Mouse (Mus musculus): ENCODE results near the gene Thsd7a. TPM values are rescaled to one million over a fixed set of nuclear protein-coding genes. Genes with fewer than 3 reads are reported as not detected.

Gene Thsd7a
- polyA plus RNA-seq, 2 experiments: 0.08 to 0.41 TPM

DNA sequence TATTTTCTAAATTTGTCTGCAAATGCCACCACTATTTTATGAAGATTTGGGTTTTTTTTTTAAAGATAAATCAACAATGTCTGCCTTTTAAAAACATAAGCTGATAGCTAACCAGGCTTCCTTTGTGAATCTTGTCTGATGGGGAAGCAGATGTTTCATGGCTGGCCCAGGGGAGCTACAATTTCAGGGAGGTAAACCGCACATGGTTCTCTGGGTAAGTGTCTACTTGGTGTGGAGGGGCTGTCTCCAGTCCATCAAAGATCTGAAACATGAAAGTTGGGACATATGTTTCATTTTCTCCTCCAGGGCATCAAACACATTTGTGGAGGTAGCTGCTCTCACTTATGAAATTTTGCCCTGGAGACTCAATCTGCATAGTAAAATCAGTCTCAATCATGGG, 55.5 kb downstream of the Thsd7a start:
- no peak for ATAC-seq (ENCODE audit: insufficient read depth)

GRCm38 (mm10) chr6:12693239-12693638, 56.0 kb downstream of the Thsd7a start:
- 58% methylated on average over 3 of the region's 3 CpGs for WGBS (ENCODE audit: insufficient replicate concordance)
- no peaks in the 10 kb centered on the region for H3K27me3 ChIP-seq (ENCODE audit: control insufficient read depth, insufficient read depth, low read length)
- no peak overlapping the region for H3K27ac ChIP-seq
- no peaks in the 10 kb centered on the region for H3K9me3 ChIP-seq (ENCODE audit: control insufficient read depth, low read length)
- TF ChIP-seq CTCF (IDR thresholded peaks at IDR 0.05; ENCODE audit: low read depth) (no peak), EP300 (IDR thresholded peaks at IDR 0.05; ENCODE audit: low read depth) (no peak)
- H3K36me3 ChIP-seq (replicated peaks; ENCODE audit: control insufficient read depth, insufficient read depth, low read depth): no peaks in the 10 kb centered on the region
- ATAC-seq (ENCODE audit: insufficient read depth) (no peak), DNase-seq (ENCODE audit: low read depth in 3 of 3, low spot score in 3 of 3) (no peak)
- no peak overlapping the region for H3K4me3 ChIP-seq (ENCODE audit: insufficient read depth in 1 of 2, low read depth in 2 of 2, low read length in 2 of 2)
- H3K4me1 ChIP-seq (replicated peaks; ENCODE audit: control insufficient read depth in 2 of 2, insufficient read depth in 2 of 2, low read length in 1 of 2): no peaks in the 10 kb centered on the region
- no peak overlapping the region for H3K9ac ChIP-seq (replicated peaks)
- H3K4me2 ChIP-seq (ENCODE audit: low read depth): no peak overlapping the region

More for the DNA sequence above, 55.5 kb downstream of the Thsd7a start:
- no peaks in the 10 kb centered on the region for H3K36me3 ChIP-seq (replicated peaks; ENCODE audit: control insufficient read depth, insufficient read depth, low read depth)
- H3K9ac ChIP-seq (replicated peaks): no peak overlapping the region
- no peak for TF ChIP-seq CTCF (IDR thresholded peaks at IDR 0.05; ENCODE audit: low read depth)
- TF ChIP-seq EP300 (IDR thresholded peaks at IDR 0.05; ENCODE audit: low read depth): no peak
- WGBS (ENCODE audit: insufficient replicate concordance): 71% methylated on average over 1 of the region's 1 CpGs
- H3K9me3 ChIP-seq (ENCODE audit: control insufficient read depth, low read length): no peaks in the 10 kb centered on the region
- H3K4me2 ChIP-seq (ENCODE audit: low read depth): no peak overlapping the region
- H3K4me1 ChIP-seq (replicated peaks; ENCODE audit: control insufficient read depth in 2 of 2, insufficient read depth in 2 of 2, low read length in 1 of 2): no peaks in the 10 kb centered on the region
- no peaks in the 10 kb centered on the region for H3K27me3 ChIP-seq (ENCODE audit: control insufficient read depth, insufficient read depth, low read length)
- DNase-seq (ENCODE audit: low read depth in 3 of 3, low spot score in 3 of 3): no peak
- no peak overlapping the region for H3K4me3 ChIP-seq (ENCODE audit: insufficient read depth in 1 of 2, low read depth in 2 of 2, low read length in 2 of 2)
- H3K27ac ChIP-seq: no peak overlapping the region

GRCm38 (mm10) chr6:12649633-12650032, 99.6 kb downstream of the Thsd7a start:
- H3K36me3 ChIP-seq (replicated peaks; ENCODE audit: control insufficient read depth, insufficient read depth, low read depth): no peaks in the 10 kb centered on the region
- TF ChIP-seq CTCF (IDR thresholded peaks at IDR 0.05; ENCODE audit: low read depth) (no peak), EP300 (IDR thresholded peaks at IDR 0.05; ENCODE audit: low read depth) (no peak)
- ATAC-seq (ENCODE audit: insufficient read depth) (no peak), DNase-seq (ENCODE audit: low read depth in 3 of 3, low spot score in 3 of 3) (no peak)
- H3K27ac ChIP-seq: no peak overlapping the region
- H3K9me3 ChIP-seq (ENCODE audit: control insufficient read depth, low read length): no peaks in the 10 kb centered on the region
- H3K4me3 ChIP-seq (ENCODE audit: insufficient read depth in 1 of 2, low read depth in 2 of 2, low read length in 2 of 2): no peak overlapping the region
- WGBS (ENCODE audit: insufficient replicate concordance): 12% methylated on average over 1 of the region's 1 CpGs
- no peaks in the 10 kb centered on the region for H3K27me3 ChIP-seq (ENCODE audit: control insufficient read depth, insufficient read depth, low read length)
- no peak overlapping the region for H3K9ac ChIP-seq (replicated peaks)
- no peaks in the 10 kb centered on the region for H3K4me1 ChIP-seq (replicated peaks; ENCODE audit: control insufficient read depth in 2 of 2, insufficient read depth in 2 of 2, low read length in 1 of 2)
- no peak overlapping the region for H3K4me2 ChIP-seq (ENCODE audit: low read depth)

GRCm38 (mm10) chr6:12628637-12629246, 120.5 kb downstream of the Thsd7a start:
- Histone ChIP-seq H3K4me3 (ENCODE audit: insufficient read depth in 1 of 2, low read depth in 2 of 2, low read length in 2 of 2) (no peak overlapping the region), H3K27me3 (ENCODE audit: control insufficient read depth, insufficient read depth, low read length) (no peaks in the 10 kb centered on the region), H3K9ac (replicated peaks) (no peak overlapping the region), H3K27ac (no peak overlapping the region), H3K36me3 (replicated peaks; ENCODE audit: control insufficient read depth, insufficient read depth, low read depth) (no peaks in the 10 kb centered on the region), H3K4me1 (replicated peaks; ENCODE audit: control insufficient read depth in 2 of 2, insufficient read depth in 2 of 2, low read length in 1 of 2) (no peaks in the 10 kb centered on the region), H3K9me3 (ENCODE audit: control insufficient read depth, low read length) (no peaks in the 10 kb centered on the region), H3K4me2 (ENCODE audit: low read depth) (no peak overlapping the region)
- ATAC-seq (ENCODE audit: insufficient read depth) (no peak), DNase-seq (ENCODE audit: low read depth in 3 of 3, low spot score in 3 of 3) (no peak)
- TF ChIP-seq EP300 (IDR thresholded peaks at IDR 0.05; ENCODE audit: low read depth) (no peak), CTCF (IDR thresholded peaks at IDR 0.05; ENCODE audit: low read depth) (no peak)
- WGBS (ENCODE audit: insufficient replicate concordance): 70% methylated on average over 11 of the region's 11 CpGs

GRCm38 (mm10) chr6:12606638-12607246, 142.5 kb downstream of the Thsd7a start:
- Histone ChIP-seq H3K4me3 (ENCODE audit: insufficient read depth in 1 of 2, low read depth in 2 of 2, low read length in 2 of 2) (no peak overlapping the region), H3K4me1 (replicated peaks; ENCODE audit: control insufficient read depth in 2 of 2, insufficient read depth in 2 of 2, low read length in 1 of 2) (no peaks in the 10 kb centered on the region), H3K36me3 (replicated peaks; ENCODE audit: control insufficient read depth, insufficient read depth, low read depth) (no peaks in the 10 kb centered on the region), H3K9me3 (ENCODE audit: control insufficient read depth, low read length) (no peaks in the 10 kb centered on the region), H3K27me3 (ENCODE audit: control insufficient read depth, insufficient read depth, low read length) (no peaks in the 10 kb centered on the region), H3K4me2 (ENCODE audit: low read depth) (no peak overlapping the region), H3K27ac (no peak overlapping the region), H3K9ac (replicated peaks) (no peak overlapping the region)
- no peak for TF ChIP-seq EP300 (IDR thresholded peaks at IDR 0.05; ENCODE audit: low read depth)
- TF ChIP-seq CTCF (IDR thresholded peaks at IDR 0.05; ENCODE audit: low read depth): no peak
- DNase-seq (ENCODE audit: low read depth in 3 of 3, low spot score in 3 of 3) (no peak), ATAC-seq (ENCODE audit: insufficient read depth) (no peak)
- WGBS (ENCODE audit: insufficient replicate concordance): 76% methylated on average over 13 of the region's 13 CpGs
